Mouse (Mus musculus): ENCODE data around the gene Olfr417. TPM values are rescaled to one million over a fixed set of nuclear protein-coding genes. Genes with fewer than 3 reads are reported as not detected.

Gene Olfr417
- total and polyA plus RNA-seq, 2 experiments from 2014 or later = not detected

- no peak for ATAC-seq
- Histone ChIP-seq H3K9me3 (ENCODE audit: low read length) (no peaks in the 10 kb centered on the region), H3K4me1 (ENCODE audit: insufficient read depth) (no peaks in the 10 kb centered on the region), H3K27me3 (ENCODE audit: insufficient read depth, low read length) (no peaks in the 10 kb centered on the region), H3K4me2 (ENCODE audit: low read depth) (no peak overlapping the region), H3K4me3 (ENCODE audit: low read depth, low read length) (no peak overlapping the region), H3K9ac (no peak overlapping the region), H3K36me3 (ENCODE audit: insufficient read depth) (no peaks in the 10 kb centered on the region), H3K27ac (ENCODE audit: low read depth, low read length) (no peak overlapping the region)
- DNase-seq = no peak
- TF ChIP-seq CTCF (IDR thresholded peaks at IDR 0.05; ENCODE audit: low read depth) = no peak
- 94% methylated on average over 4 of the region's 4 CpGs for WGBS
Measured at GRCm38 (mm10) chr1:174422959-174423358, 58.0 kb downstream of the Olfr417 start.

GRCm38 (mm10) chr1:174423764-174424163, 58.8 kb downstream of the Olfr417 start, which contains the start of gene Olfr414:
TSS of gene Olfr414 (plus strand) at chr1:174424064.
- 71% methylated on average over 1 of the region's 1 CpGs for WGBS

More at GRCm38 (mm10) chr1:174423764-174424163, 58.8 kb downstream of the Olfr417 start, which contains the start of gene Olfr414:
- DNase-seq (no peak), ATAC-seq (no peak)
- TF ChIP-seq CTCF (IDR thresholded peaks at IDR 0.05; ENCODE audit: low read depth) = no peak
- Histone ChIP-seq H3K27me3 (ENCODE audit: insufficient read depth, low read length) (no peaks in the 10 kb centered on the region), H3K9me3 (ENCODE audit: low read length) (no peaks in the 10 kb centered on the region), H3K27ac (ENCODE audit: low read depth, low read length) (no peak within 1 kb of the TSS), H3K36me3 (ENCODE audit: insufficient read depth) (no peaks in the 10 kb centered on the region), H3K9ac (no peak within 1 kb of the TSS), H3K4me3 (ENCODE audit: low read depth, low read length) (no peak within 1 kb of the TSS), H3K4me2 (ENCODE audit: low read depth) (no peak within 1 kb of the TSS), H3K4me1 (ENCODE audit: insufficient read depth) (no peaks in the 10 kb centered on the region)

Other genes with a start within 250 kb of the Olfr417 start
- not detected in 2 replicates for gene Olfr231, start 244.0 kb upstream of the Olfr417 start, total RNA-seq (2014; rRNA removed)
- gene Olfr231, start 244.0 kb upstream of the Olfr417 start, polyA plus RNA-seq (2015; fragmentation: Nextera tagmentation; extraction: Ambion mirVana) = not detected in 2 replicates
- not detected in 2 replicates for gene Olfr424, start 233.6 kb upstream of the Olfr417 start, total RNA-seq (2014; rRNA removed)
- not detected in 2 replicates for gene Olfr424, start 233.6 kb upstream of the Olfr417 start, polyA plus RNA-seq (2015; fragmentation: Nextera tagmentation; extraction: Ambion mirVana)
- gene Olfr420, start 209.5 kb upstream of the Olfr417 start, total RNA-seq (2014; rRNA removed) = not detected in 2 replicates
- not detected in 2 replicates for gene Olfr420, start 209.5 kb upstream of the Olfr417 start, polyA plus RNA-seq (2015; fragmentation: Nextera tagmentation; extraction: Ambion mirVana)
- 0.08 and 0.14 TPM in 2 replicates for gene Spta1, start 192.3 kb upstream of the Olfr417 start, total RNA-seq (2014; rRNA removed)
- 0.02 and 0.03 TPM in 2 replicates for gene Spta1, start 192.3 kb upstream of the Olfr417 start, polyA plus RNA-seq (2015; fragmentation: Nextera tagmentation; extraction: Ambion mirVana)
- gene Olfr419, start 113.1 kb upstream of the Olfr417 start, total RNA-seq (2014; rRNA removed) = not detected in 2 replicates
- gene Olfr419, start 113.1 kb upstream of the Olfr417 start, polyA plus RNA-seq (2015; fragmentation: Nextera tagmentation; extraction: Ambion mirVana) = not detected in 2 replicates
- gene Mptx1, start 34.6 kb upstream of the Olfr417 start, total RNA-seq (2014; rRNA removed) = not detected in 2 replicates
- gene Mptx1, start 34.6 kb upstream of the Olfr417 start, polyA plus RNA-seq (2015; fragmentation: Nextera tagmentation; extraction: Ambion mirVana) = not detected in 2 replicates
- not detected in 2 replicates for gene Olfr248, start 25.9 kb downstream of the Olfr417 start, total RNA-seq (2014; rRNA removed)
- not detected in 2 replicates for gene Olfr248, start 25.9 kb downstream of the Olfr417 start, polyA plus RNA-seq (2015; fragmentation: Nextera tagmentation; extraction: Ambion mirVana)
- gene Olfr414, start 58.9 kb downstream of the Olfr417 start, total RNA-seq (2014; rRNA removed) = not detected in 2 replicates
- not detected in 2 replicates for gene Olfr414, start 58.9 kb downstream of the Olfr417 start, polyA plus RNA-seq (2015; fragmentation: Nextera tagmentation; extraction: Ambion mirVana)
- not detected in 2 replicates for gene Olfr220, start 77.0 kb downstream of the Olfr417 start, total RNA-seq (2014; rRNA removed)
- not detected in 2 replicates for gene Olfr220, start 77.0 kb downstream of the Olfr417 start, polyA plus RNA-seq (2015; fragmentation: Nextera tagmentation; extraction: Ambion mirVana)
- gene Fmn2, start 136.7 kb downstream of the Olfr417 start, total RNA-seq (2014; rRNA removed) = 13.9 and 21.3 TPM in 2 replicates
- gene Fmn2, start 136.7 kb downstream of the Olfr417 start, polyA plus RNA-seq (2015; fragmentation: Nextera tagmentation; extraction: Ambion mirVana) = 4.3 and 5.9 TPM in 2 replicates

Data from forebrain, postnatal 0 days (tissue).